12 mouse cellular contexts compared by ENCODE assay signal in genomic region chr8:78568196-78568595, GRCm38 (mm10).
"Had no signal": no experiment of that assay in that cellular context is flagged by ENCODE, and none has a peak within 500 bp of the region (broad histone marks: within the 10 kb centered on the region; RNA-seq: fewer than 3 reads in every experiment).

No protein-coding gene starts in this region.

- DNase-seq: kidney, postnatal 10 days; kidney, postnatal 4 days; left cerebral cortex, postnatal 4 days; right cerebral cortex, adult 18-20 months; right cerebral cortex, postnatal 25 days; thymus, adult 18-20 months; thymus, postnatal 14 days had no signal

- H3K27ac ChIP-seq: layer of hippocampus, adult 2 months; limb, embryonic 13.5 days; liver, embryonic 14.5 days; midbrain, embryonic 12.5 days had no signal

- H3K9ac ChIP-seq: limb, embryonic 13.5 days; liver, embryonic 14.5 days; midbrain, embryonic 12.5 days had no signal

- H3K4me3 ChIP-seq: layer of hippocampus, adult 2 months; limb, embryonic 13.5 days; midbrain, embryonic 12.5 days had no signal

- H3K9me3 ChIP-seq: limb, embryonic 13.5 days; midbrain, embryonic 12.5 days had no signal

- ATAC-seq: midbrain, embryonic 16.5 days had no signal

- H3K4me2 ChIP-seq: limb, embryonic 13.5 days; midbrain, embryonic 12.5 days had no signal

- H3K27me3 ChIP-seq: limb, embryonic 13.5 days; midbrain, embryonic 12.5 days had no signal
